11 mouse cellular contexts compared by ENCODE assay signal in genomic region chr3:153692978-153693377, GRCm38 (mm10). TPM values are rescaled to one million over a fixed set of nuclear protein-coding genes. Genes with fewer than 3 reads are reported as not detected.
DNase-seq lines count a peak whose midpoint lies in the region; ATAC-seq and TF ChIP-seq lines count a peak whose summit lies in the region.
"Had no signal": no experiment of that assay in that cellular context is flagged by ENCODE, and none has a peak within 500 bp of the region (broad histone marks: within the 10 kb centered on the region; RNA-seq: fewer than 3 reads in every experiment).

No protein-coding gene starts in this region.

- DNase-seq in forebrain, embryonic 10.5 days (ENCODE audit: extremely low spot score, low spot score), result no peak
- no peak for DNase-seq in kidney, adult 11 months
- no peak for DNase-seq in embryonic facial prominence, embryonic 11.5 days (ENCODE audit: low spot score)
- no peak for DNase-seq in liver, embryonic 14.5 days (ENCODE audit: low read depth in 3 of 3, low spot score in 3 of 3)
- no peak for DNase-seq in thymus, postnatal 14 days
- no peak for DNase-seq in layer of hippocampus, adult 2 months (ENCODE audit: low spot score in 2 of 2)
- DNase-seq: layer of hippocampus, adult 9-11 months; lung, postnatal 10 days had no signal

- H3K4me3 ChIP-seq in forebrain, embryonic 10.5 days, result no peak overlapping the region
- H3K4me3 ChIP-seq in forebrain, embryonic 13.5 days, result no peak overlapping the region
- H3K4me3 ChIP-seq in kidney, embryonic 14.5 days (ENCODE audit: low read length), result no peak overlapping the region
- H3K4me3 ChIP-seq in embryonic facial prominence, embryonic 11.5 days (ENCODE audit: low read depth, low read length), result no peak overlapping the region
- H3K4me3 ChIP-seq in liver, embryonic 14.5 days (ENCODE audit: insufficient read depth in 1 of 2, low read depth in 2 of 2, low read length in 2 of 2), result no peak overlapping the region
- no peak overlapping the region for H3K4me3 ChIP-seq in layer of hippocampus, adult 2 months

- no peaks in the 10 kb centered on the region for H3K27me3 ChIP-seq in forebrain, embryonic 10.5 days (ENCODE audit: poor library complexity, severe bottlenecking)
- no peaks in the 10 kb centered on the region for H3K27me3 ChIP-seq in forebrain, embryonic 13.5 days
- no peaks in the 10 kb centered on the region for H3K27me3 ChIP-seq in kidney, embryonic 14.5 days (ENCODE audit: control insufficient read depth, insufficient read depth, low read length)
- H3K27me3 ChIP-seq in embryonic facial prominence, embryonic 11.5 days (ENCODE audit: control insufficient read depth, insufficient read depth, low read length), result no peaks in the 10 kb centered on the region
- H3K27me3 ChIP-seq in liver, embryonic 14.5 days (ENCODE audit: control insufficient read depth, insufficient read depth, low read length), result no peaks in the 10 kb centered on the region

- no peak for ATAC-seq in forebrain, embryonic 13.5 days
- ATAC-seq in kidney, embryonic 14.5 days (ENCODE audit: low FRiP score, low TSS enrichment), result peak; percentile 67
- no peak for ATAC-seq in embryonic facial prominence, embryonic 11.5 days (replicated peaks; ENCODE audit: insufficient number of reproducible peaks, low FRiP score, low TSS enrichment, low read depth)
- ATAC-seq in liver, embryonic 14.5 days (ENCODE audit: insufficient read depth), result no peak
- ATAC-seq: forebrain, embryonic 16.5 days had no signal

- peak overlapping the region; percentile 66; the same call in 1 of the 2 replicates for H3K27ac ChIP-seq in forebrain, embryonic 10.5 days
- H3K27ac ChIP-seq in forebrain, embryonic 13.5 days, result no peak overlapping the region; the same call in 1 of the 2 replicates
- peak overlapping the region; percentile 83 for H3K27ac ChIP-seq in kidney, embryonic 14.5 days (ENCODE audit: low read depth, low read length)
- H3K27ac ChIP-seq in embryonic facial prominence, embryonic 11.5 days (replicated peaks; ENCODE audit: low read depth, low read length), result peak overlapping the region; percentile 47; the same call in 1 of the 2 replicates
- peak overlapping the region; percentile 89 for H3K27ac ChIP-seq in liver, embryonic 14.5 days
- H3K27ac ChIP-seq in layer of hippocampus, adult 2 months, result no peak overlapping the region

- peaks cover 50% of the 10 kb centered on the region for H3K4me1 ChIP-seq in forebrain, embryonic 10.5 days
- no peaks in the 10 kb centered on the region for H3K4me1 ChIP-seq in forebrain, embryonic 13.5 days
- H3K4me1 ChIP-seq in kidney, embryonic 14.5 days (ENCODE audit: control insufficient read depth, insufficient read depth, low read length), result peaks cover 49% of the 10 kb centered on the region
- peaks cover 8% of the 10 kb centered on the region for H3K4me1 ChIP-seq in embryonic facial prominence, embryonic 11.5 days (ENCODE audit: control insufficient read depth, insufficient read depth, low read length)
- H3K4me1 ChIP-seq in liver, embryonic 14.5 days (replicated peaks; ENCODE audit: control insufficient read depth in 2 of 2, insufficient read depth in 2 of 2, low read length in 1 of 2), result peaks cover 46 to 50% of the 10 kb centered on the region in 2 experiments

- H3K36me3 ChIP-seq in forebrain, embryonic 10.5 days (replicated peaks), result 0 out of 2 replicates have a peak, but pooled peaks cover 3% of the 10 kb centered on the region
- no peaks in the 10 kb centered on the region for H3K36me3 ChIP-seq in forebrain, embryonic 13.5 days (ENCODE audit: poor library complexity, severe bottlenecking)
- no peaks in the 10 kb centered on the region for H3K36me3 ChIP-seq in kidney, embryonic 14.5 days (ENCODE audit: control insufficient read depth, insufficient read depth, low read length)
- H3K36me3 ChIP-seq in embryonic facial prominence, embryonic 11.5 days (replicated peaks; ENCODE audit: control insufficient read depth, insufficient read depth, low read depth, low read length), result no peaks in the 10 kb centered on the region
- H3K36me3 ChIP-seq in liver, embryonic 14.5 days (replicated peaks; ENCODE audit: control insufficient read depth, insufficient read depth, low read depth), result no peaks in the 10 kb centered on the region; the same call in none of the 2 replicates

- H3K9me3 ChIP-seq in forebrain, embryonic 10.5 days, result no peaks in the 10 kb centered on the region
- H3K9me3 ChIP-seq in forebrain, embryonic 13.5 days (replicated peaks), result no peaks in the 10 kb centered on the region
- no peaks in the 10 kb centered on the region for H3K9me3 ChIP-seq in kidney, embryonic 14.5 days (ENCODE audit: control insufficient read depth, low read length)
- H3K9me3 ChIP-seq in embryonic facial prominence, embryonic 11.5 days (replicated peaks; ENCODE audit: control insufficient read depth, low read length), result no peaks in the 10 kb centered on the region
- no peaks in the 10 kb centered on the region for H3K9me3 ChIP-seq in liver, embryonic 14.5 days (ENCODE audit: control insufficient read depth, low read length)

- no peak for TF ChIP-seq CTCF in liver, embryonic 14.5 days (IDR thresholded peaks at IDR 0.05; ENCODE audit: low read depth)
- TF ChIP-seq CTCF in layer of hippocampus, adult 2 months (conservative IDR thresholded peaks at IDR 0.05), result no peak

- no peak for TF ChIP-seq EP300 in liver, embryonic 14.5 days (IDR thresholded peaks at IDR 0.05; ENCODE audit: low read depth)

- 79% methylated on average over 7 of the region's 7 CpGs for WGBS in forebrain, embryonic 10.5 days
- 78% methylated on average over 7 of the region's 7 CpGs for WGBS in forebrain, embryonic 13.5 days
- WGBS in kidney, embryonic 14.5 days, result 25% methylated on average over 7 of the region's 7 CpGs
- 59% methylated on average over 7 of the region's 7 CpGs for WGBS in embryonic facial prominence, embryonic 11.5 days
- 49% methylated on average over 7 of the region's 7 CpGs for WGBS in liver, embryonic 14.5 days (ENCODE audit: insufficient replicate concordance)

- H3K4me2 ChIP-seq in forebrain, embryonic 13.5 days, result no peak overlapping the region
- no peak overlapping the region for H3K4me2 ChIP-seq in kidney, embryonic 14.5 days (replicated peaks; ENCODE audit: low read depth, low read length)
- no peak overlapping the region for H3K4me2 ChIP-seq in embryonic facial prominence, embryonic 11.5 days (ENCODE audit: low read depth, low read length)
- no peak overlapping the region for H3K4me2 ChIP-seq in liver, embryonic 14.5 days (ENCODE audit: low read depth)

- no peak overlapping the region for H3K9ac ChIP-seq in forebrain, embryonic 13.5 days
- no peak overlapping the region for H3K9ac ChIP-seq in kidney, embryonic 14.5 days (ENCODE audit: low read depth, low read length)
- H3K9ac ChIP-seq in embryonic facial prominence, embryonic 11.5 days (replicated peaks; ENCODE audit: low read length), result no peak overlapping the region
- H3K9ac ChIP-seq in liver, embryonic 14.5 days (replicated peaks), result peak overlapping the region; percentile 20; the same call in 1 of the 2 replicates

RNA-seq across cellular contexts. Expression of gene St6galnac3, which starts 32.0 kb away (rescaled TPM):
- 40.0 and 40.5 TPM in 2 replicates for polyA plus RNA-seq in forebrain, embryonic 10.5 days (2016; fragmentation: Nextera tagmentation; extraction: Ambion mirVana)
- polyA plus RNA-seq in forebrain, embryonic 13.5 days (2015; fragmentation: Nextera tagmentation; extraction: Ambion mirVana), result 20.7 and 29.0 TPM in 2 replicates
- 51.6 and 63.8 TPM in 2 replicates for polyA plus RNA-seq in kidney, embryonic 14.5 days (2014; fragmentation: Nextera tagmentation; extraction: Ambion mirVana)
- 55.0 and 61.9 TPM in 2 replicates for polyA plus RNA-seq in embryonic facial prominence, embryonic 11.5 days (2014; fragmentation: Nextera tagmentation; extraction: Ambion mirVana)
- polyA plus RNA-seq in liver, embryonic 14.5 days (2012; rRNA removed), result 0.74 and 2.9 TPM in 2 replicates
- polyA plus RNA-seq in liver, embryonic 14.5 days (2014; fragmentation: Nextera tagmentation; extraction: Ambion mirVana), result 5.7 and 8.5 TPM in 2 replicates
- total RNA-seq in layer of hippocampus, adult 2 months (2021), result 10 to 100 TPM; 25.9 to 27.4 TPM

Comparison
In these comparisons a context has a peak if more than half of its experiments do, and no peak if none do; other contexts are left out.
1. H3K27ac ChIP-seq: peak in forebrain, embryonic 10.5 days (single experiment), kidney, embryonic 14.5 days (single experiment), embryonic facial prominence, embryonic 11.5 days (single experiment) and liver, embryonic 14.5 days (single experiment); none in forebrain, embryonic 13.5 days (single experiment) and layer of hippocampus, adult 2 months (single experiment).